Mouse (Mus musculus) cerebellum, postnatal 25 days (tissue): ENCODE data around the gene Irx5.

ENCODE experiments used
- DNase-seq, 2 experiments: peaks; one replicate each; pipeline ENCODE4 v3.0.0; 2021; ENCODE audit warnings: mixed read lengths in 2 of 2

Irx5 gene

DNA sequence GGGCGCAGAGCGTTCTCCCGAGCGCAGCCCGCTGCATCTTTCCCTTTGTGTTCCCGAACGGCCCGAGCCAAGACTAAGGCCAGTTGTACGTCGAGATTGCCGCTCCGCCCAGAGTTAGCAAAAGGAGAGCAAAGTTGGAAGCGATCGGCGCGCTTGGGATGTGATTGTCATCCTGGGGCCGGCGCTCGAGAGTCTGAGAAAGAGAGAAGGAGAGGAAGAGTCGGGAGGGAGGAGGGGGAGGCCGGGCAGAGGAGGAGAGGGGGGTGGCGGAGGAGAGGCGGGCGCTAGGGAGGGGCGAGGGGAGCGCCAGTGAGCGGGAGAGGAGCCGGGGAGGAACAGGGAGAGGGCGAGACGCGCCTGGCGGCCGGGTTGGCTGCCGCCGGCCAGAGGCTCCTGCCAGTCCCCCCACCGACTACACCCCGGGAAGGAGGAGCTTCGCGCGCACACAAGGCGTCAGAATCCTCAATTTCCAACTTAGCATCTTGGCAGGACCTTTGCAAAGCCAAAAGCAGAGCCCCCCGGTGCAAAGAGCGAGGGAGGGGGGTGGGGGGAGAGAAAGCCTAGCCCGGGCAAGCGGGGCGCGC, at the start of gene Irx5:
Irx5 (plus strand) TSS at position 228 of the 584 bp plus-strand sequence.
- DNase-seq = peak; percentile 49 to 60

DNA sequence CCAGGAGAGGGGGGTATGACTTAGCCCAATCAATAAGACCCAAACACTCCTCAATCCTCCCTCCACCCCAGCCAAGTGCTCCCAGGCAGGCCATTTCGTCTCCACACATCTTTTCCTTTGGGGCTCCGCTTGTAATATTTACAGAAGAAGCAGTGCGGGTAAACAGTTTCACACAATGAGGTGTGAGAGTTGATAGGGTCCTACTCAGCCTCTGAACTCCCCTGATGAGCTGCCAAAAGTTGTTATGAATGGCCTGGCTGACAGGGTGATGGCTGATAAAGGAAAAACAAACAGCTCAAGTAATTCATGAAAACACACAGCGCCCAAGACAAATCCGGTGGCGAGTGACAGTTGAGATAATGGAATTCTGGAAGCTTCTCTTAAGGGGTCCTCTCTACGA, 45.2 kb upstream of the Irx5 start:
- DNase-seq = no peak

DNA sequence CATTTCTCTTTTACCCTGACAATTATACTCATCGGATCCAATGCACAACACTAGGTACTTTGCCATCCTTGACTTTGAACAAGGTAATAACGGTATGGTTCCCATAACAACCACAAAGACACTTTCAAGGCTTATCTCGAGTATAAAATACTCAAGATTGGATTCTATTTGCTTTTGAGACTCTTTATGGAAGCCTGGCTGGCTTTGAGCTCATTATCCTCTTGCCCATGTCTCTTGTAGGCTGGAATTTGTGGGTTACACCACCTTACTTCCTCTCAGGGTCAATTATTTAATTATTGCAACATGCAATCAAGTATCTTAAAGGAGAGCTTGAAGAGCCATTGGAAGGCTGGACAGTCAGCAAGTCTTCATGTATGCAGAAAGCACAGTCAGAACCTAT, 43.7 kb upstream of the Irx5 start:
- no peak for DNase-seq

DNA sequence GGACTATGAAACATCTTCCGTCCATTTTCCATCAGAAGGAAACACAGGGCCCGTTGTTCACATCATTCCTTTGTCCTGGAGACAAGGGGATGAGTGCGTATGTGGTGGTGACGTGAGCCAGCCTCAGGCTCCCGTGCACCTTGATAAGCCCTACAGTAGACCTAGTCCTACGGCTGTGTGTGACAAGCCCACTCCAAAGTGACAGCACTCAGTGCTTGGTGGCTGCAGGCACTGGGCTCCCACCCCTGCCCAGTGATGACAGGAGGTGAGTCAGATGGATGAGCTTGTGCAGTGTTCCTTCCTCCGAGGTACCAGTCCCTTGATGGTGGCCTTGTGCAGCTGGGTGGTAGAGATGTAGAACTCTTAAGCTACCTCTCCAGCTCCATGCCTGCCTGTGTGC, 33.7 kb upstream of the Irx5 start:
- DNase-seq = no peak

DNA sequence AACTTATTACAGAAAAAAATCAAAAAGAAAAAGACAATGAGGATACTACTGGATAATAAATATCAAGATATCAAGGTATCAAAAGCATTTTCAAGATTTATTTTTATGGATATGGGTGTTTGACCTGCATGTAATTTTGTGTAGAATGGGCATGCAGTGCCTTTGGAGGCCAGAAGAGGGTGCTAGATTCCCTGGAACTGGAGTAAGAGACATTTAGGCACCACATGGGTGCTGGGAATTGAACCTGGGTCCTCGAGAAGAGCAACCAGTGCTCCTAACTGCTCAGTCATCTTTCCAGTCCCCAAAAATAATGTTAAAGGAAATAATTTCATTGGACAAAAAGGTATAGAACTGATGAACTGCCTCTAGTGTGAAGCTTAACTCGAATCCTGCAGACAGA, 30.2 kb upstream of the Irx5 start:
- DNase-seq = no peak

DNA sequence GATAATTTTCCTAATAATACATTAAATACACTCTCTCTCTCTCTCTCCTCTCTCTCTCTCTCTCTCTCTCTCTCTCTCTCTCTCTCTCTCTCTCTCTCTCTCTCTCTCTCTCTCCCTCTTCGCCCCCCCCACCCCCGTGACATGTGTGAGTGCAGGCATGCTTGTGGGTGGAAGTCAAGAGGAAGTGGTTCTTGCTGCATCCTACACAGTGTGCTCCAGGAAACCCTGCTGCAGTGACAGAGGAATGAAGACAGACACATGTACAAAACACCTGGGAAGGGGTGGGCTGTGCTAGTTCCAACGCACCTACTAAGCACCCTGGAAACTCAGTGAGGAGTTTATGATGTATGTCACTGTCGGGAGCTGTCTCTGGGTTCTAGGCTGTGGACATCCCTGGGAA, 28.2 kb upstream of the Irx5 start:
- no peak for DNase-seq

DNA sequence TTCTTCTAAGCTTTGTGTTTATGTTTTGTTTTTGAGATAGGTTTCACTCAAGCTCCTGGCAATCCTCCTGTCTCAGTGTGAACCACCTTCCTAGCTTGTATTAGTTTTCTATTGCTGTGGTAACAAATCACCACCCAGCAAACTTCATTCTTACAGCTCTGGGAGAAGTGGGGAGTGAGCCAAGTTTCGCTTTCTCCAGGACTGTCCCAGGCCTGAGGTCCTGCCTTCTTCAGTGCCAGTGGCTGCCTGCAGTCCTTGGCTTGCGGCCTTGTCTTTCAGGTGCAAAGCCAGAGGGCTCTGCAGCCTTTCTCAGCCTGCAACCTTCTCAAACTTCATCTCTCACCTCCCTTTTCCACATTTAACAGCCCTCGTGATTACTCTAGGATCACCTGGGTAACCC, 25.6 kb upstream of the Irx5 start:
- DNase-seq = no peak

DNA sequence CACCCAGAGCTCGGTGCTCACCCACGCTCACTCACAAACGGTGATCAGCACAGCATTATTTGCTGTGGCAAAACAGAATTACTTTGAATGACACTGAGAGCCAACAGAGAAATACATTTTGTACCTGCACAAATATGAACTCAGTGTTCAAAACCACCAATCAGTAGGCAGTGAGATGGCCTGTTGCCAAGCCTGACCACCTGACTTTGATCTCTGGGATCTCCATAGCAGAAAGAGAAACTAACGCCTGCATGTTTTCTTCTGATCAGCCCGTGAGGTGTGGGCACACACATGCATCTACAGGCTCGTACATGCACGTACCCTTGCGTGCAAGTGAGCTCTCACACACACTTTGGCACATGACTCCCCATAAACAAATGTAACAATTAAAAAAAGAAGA, 24.0 kb upstream of the Irx5 start:
- no peak for DNase-seq

DNA sequence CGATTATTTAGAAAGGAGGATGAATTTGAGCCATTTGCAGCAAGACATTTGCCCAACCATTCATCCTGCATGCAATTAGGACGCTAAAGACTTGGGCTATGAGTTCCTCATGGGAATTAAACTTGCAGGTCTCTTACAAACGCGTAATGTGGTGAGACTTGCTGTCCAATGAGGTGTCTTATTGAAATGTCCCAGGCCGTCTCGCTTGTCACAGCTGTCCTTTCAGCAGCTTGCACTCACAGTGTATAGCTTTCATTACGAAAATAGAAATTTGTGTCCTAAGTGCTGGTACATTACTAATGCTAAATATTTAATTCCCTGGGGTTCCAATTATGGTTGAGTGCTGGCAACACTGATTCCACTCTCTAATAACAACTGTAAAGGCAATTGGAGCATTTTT, 22.3 kb upstream of the Irx5 start:
- DNase-seq = no peak

DNA sequence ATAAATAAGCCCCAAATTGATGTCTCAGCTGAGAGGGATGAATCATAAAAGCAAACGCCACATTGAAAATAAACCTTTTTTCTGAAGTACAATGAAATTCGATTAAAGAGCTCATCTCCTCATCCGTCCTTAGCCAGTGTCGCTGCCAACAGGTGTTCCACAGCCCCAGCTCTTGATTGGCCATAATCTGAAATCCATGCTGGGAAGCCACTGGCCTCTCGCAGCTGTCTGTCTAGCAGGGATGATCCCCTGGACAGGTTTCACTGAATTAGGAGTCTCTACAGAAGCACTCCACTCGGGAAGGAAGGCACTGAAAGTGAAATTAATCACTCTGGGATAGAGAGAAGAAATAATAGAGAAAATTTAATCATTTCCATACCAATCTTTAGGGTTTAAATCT, 21.4 kb upstream of the Irx5 start:
- DNase-seq = no peak

DNA sequence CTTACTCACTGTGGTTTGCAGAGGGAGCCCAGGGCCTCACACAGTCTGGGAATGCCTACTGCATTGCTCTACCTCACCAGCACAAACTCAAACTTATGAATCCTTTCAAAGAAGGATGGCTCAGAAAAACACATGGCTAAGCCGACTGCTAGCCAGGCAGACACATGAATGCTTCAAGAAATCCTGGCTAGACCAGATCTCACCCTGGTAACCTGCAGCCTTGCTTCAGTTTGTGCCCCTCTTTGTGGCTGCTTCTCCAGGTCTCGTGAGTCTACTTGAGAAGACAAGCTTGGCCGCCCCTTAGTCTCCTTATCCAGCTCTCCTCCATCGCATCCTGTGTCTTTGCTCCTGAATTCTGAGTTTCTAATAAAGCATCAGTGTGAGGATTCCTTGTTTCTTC, 13.9 kb upstream of the Irx5 start:
- DNase-seq = no peak

DNA sequence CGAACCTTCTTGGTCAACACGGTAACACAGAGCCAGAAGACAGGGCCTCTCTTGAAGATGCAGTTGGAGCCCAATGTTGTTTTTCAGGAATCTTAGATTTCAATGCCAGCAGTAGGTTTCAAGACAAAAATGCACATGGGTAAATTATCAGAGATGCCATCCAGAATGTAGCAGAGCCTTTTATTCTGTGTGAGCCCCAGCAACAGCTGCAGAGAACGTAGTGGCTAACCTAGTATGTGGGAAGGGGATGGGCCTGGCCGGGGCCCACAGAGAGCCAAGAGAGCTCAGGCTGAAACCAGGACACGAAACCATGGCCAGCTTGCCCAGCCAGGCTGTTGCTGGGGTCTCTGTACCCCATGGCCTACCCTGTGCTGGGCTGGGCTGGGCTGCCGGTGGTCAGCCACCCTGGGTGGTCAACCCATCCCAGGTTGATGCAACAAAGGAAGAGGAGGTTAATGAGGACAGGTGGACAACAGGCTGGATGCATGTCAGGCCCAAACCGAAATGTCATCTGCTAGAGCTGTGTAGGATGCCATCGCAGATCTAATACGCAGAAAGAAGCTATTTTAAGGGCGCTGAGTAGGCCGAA, 7.4 kb upstream of the Irx5 start:
- DNase-seq = no peak

DNA sequence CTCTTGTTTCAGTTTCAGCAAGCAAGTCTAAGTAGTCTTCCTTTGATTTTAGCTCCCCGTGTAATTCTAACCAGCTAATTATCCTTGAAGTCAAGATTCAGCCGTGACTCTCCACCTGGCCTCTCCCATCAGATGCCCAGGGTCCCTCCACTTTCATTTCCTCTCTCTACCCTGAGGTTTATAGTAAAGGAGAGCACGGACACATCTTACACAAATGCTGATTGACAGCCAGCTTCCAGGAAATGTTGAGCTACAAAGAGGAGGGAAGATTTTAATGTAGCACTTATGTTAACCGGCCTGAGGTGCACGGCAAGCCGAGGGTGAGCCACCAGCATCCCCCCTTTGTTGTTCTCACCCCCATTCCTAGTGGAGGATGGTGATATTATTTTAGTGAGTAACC, 4.0 kb upstream of the Irx5 start:
- DNase-seq = no peak

DNA sequence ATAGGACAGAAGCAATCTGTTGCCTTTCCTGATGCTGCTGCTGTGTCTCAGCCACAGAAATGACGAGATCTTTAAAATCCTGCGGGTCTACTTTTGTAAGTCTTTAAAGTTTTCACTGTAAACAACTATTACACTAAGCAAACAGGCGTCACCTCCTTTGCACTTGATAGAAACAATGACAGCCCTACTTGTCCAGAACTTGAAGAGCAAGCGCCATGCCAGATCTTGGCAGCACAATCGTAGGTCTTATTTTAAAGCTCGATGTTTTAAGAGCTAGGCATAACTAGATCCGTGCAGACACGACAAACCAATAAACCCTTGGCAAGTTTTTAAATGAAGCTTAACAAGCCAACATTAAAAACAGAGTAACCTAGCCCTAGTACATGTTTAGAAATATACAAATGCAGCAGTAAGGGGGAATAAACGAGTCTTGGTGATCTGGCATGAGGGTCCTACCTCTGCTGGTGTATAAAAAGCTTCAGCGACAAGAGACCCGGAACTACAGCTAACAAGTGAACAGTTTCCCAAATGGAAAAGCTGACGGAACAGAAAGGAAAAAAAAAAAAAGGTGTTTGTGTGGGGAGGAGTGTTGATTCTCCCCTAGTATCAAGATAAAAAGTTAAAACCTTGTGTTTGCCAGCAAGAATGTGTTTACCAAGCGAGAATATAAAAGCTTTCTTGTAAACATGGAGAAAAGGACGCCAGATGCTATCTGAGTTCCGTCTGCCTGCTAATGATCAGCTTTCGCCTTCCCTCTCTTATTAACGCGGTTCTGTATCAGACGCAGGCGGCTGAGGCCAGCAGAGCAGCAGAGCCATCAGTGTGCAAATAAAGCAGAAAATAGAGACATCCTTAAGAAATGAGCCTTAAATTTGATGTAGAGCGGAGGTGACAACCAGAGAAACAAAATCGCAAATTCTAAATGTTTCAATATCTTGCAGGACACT, 2.6 kb upstream of the Irx5 start:
- DNase-seq = peak; percentile 21 to 27

DNA sequence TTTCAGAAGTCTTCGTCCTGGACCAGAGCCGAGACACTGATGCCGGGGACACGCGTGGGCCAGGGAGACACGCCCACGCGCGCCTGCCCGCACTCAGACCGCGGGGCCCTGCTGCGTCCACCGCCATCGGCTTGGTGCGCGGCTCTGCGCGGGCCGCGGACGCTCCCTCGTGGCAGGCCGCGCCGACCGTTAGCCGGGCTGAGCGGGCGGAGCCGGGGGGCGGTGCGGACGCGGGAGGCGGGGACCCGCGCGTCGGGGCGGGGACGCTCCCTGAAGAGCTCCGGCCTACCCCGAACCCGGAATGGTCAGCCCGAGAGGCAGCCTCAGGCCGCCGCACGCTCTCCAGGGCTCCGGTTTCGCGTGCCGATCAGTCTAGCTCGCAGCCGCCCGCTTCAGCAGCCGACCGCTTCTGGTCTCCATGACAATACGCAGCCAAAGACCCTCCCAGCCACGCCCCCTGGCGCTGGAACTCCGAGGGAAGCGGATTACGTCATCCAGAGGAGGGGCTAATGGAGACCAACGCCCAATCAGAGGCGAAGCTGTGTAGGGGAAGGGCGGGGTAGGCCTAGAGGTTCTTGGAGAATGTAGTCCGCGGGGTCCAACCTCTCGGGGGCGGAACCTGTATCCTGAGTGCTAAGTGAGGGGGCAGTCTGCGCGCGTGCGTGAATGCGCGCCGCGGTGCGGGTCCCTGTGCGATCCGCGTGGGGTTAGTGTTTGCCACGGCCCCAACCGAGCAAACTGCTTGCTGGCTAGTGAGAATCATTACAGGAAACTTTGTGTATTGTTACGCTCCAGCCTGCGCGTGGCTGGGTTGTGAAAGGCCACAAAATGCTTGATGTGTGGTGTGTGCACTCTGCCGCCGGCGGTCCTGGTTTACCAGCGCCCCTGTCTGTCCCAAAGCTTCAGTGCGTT, 1.5 kb upstream of the Irx5 start:
- peak; percentile 96 for DNase-seq

DNA sequence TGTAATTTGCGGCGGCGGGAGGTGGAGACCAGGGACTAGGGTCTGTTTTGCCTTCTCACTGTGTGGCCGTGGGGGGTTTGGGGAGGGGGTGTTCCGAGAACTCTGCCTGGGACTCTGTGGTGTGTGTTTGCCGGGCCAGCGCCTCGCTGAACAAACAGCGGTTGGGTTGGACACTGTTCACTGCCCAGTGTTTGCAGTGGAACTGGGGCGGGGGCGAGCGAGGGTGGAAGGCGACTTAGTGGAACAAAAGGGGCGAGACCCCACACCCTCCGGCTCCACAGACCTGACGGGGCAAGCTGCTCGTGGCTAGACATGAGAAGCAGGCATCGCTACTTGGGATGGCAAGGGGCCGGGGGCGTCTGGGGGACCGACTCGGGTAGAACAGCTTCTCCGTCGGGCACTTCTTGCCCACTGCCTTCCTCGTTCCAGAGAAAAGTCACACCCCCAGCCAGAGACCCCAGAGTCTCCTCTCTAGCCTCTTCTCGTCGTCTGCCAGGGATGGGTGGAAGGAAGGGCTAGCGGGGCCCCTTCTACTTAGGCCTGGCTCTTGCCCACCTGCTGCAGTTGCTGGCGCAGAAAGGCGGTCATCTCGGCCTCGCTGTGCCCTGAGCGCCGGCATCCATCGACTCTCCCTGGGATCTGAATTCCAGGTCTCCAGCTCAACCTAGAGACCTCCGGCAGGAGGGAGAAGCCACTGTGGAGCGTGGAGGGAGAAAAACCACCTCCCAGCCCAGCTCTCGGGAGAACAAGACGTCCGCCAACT, 631 bp upstream of the Irx5 start:
- DNase-seq = peak; percentile 23 to 40

DNA sequence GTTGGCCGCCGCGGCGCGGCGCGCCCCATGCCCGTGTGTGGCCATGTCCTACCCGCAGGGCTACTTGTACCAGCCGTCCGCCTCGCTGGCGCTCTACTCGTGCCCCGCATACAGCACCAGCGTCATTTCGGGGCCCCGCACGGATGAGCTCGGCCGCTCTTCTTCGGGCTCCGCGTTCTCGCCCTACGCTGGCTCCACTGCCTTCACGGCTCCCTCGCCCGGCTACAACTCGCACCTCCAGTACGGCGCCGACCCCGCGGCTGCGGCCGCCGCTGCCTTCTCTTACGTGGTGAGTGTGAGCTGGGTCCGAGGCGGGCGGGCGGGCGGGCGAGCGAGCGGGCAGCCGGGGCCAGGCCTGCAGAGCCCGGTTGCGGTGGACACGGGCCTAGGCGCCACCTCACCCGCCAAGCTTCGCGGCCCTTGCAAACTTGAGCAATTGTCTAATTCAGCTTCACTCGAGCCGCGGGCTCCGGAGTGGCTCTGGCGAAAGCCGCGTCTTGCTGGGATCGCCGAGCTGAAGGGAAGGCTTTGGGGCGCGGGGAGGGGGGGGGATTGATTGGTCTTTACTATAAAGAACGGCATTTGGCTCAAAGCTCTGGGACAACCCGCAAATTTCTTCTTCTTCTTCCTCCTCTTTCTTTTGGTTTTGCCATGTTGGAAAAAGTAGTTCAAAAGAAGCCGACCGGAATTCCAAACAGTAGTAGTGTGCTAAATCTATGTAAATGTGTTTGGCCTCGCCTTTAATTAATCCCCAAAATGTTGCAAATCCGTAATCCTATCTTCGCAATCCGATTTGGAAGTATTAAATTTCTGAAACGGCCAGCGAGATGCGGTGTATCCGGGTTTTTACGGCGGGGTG, 945 bp downstream of the Irx5 start:
- DNase-seq = peak in 1 of 2 experiments; percentile 45

DNA sequence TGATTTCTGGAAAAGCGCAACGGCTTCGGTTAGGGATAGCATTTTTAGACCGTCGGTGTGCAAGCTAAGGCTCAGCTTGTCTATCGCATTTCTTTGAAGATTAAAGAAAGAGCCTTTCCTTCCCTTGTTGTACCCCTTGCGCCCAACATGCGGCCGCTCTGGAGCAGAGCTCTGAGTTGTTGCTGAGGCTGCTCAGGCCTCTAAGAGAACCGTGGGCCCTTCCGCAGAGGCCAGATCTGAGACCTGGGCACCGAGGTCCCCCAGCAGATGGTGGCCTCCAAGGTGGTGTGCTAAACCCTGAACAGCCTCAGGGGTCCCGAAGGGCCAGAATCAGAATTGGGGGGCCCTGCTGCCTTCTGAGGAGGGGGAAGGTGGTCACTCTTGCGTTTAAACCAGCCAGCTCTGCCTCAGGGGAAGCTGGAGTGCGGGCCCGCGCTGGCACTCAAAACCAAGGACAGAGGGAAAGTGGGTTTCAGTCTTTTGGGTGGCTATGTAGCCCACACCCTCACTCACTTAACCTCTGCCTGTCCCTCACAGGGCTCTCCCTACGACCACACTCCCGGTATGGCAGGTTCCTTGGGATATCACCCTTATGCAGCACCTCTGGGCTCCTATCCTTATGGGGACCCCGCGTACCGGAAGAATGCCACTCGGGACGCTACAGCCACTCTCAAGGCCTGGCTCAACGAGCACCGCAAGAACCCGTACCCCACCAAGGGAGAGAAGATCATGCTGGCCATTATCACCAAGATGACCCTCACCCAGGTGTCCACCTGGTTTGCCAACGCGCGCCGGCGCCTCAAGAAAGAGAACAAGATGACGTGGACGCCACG, 1.8 kb downstream of the Irx5 start:
- DNase-seq = peak; percentile 18 to 31

DNA sequence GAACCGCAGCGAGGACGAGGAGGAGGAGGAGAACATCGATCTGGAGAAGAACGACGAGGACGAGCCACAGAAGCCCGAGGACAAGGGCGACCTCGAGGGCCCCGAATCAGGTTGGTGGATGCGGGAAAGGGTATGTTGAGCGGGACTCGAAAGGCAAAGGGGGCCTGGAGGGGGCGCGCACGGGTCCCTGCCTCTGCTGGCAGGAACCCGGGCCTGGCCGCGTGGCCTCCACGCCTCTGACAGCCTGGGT, 2.3 kb downstream of the Irx5 start:
- DNase-seq = no peak

DNA sequence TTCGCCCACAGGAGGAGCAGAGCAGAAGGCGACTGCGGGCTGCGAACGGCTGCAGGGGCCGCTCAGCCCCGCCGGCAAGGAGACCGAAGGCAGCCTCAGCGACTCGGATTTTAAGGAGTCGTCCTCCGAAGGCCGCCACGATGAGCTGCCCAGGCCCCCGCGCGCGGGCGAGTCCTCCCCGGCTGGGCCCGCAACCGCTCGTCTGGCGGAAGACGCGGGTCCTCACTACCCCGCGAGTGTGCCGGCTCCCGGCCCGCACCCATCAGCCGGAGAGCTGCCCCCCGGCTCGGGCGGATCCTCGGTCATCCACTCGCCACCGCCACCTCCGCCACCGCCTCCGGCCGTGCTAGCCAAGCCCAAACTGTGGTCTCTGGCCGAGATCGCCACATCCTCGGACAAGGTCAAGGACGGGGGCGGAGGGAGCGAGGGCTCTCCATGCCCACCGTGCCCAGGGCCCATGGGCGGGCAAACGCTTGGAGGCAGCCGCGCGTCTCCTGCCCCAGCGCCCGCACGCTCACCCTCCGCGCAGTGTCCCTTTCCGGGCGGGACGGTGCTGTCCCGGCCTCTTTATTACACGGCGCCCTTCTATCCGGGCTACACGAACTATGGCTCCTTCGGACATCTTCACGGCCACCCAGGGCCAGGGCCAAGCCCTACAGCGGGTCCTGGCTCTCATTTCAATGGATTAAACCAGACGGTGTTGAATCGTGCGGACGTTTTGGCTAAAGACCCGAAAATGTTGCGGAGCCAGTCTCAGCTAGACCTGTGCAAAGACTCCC, 2.8 kb downstream of the Irx5 start:
- peak; percentile 45 to 49 for DNase-seq
